Mouse (Mus musculus) small intestine, adult 2 months (tissue): Measurements from ENCODE around the gene Cers6.

Experiments
- CTCF ChIP-seq: fragments of 200-500 bp; IDR thresholded peaks from 2 replicates; pipeline ENCODE4 v1.5.1; 2012; ENCODE audit warnings: low read depth, mild to moderate bottlenecking, control low read depth, inconsistent platforms, low read length, moderate library complexity, mixed read lengths; ENCODE audit not compliant: insufficient replicate concordance, insufficient read length; ENCODE audit errors: extremely low read depth
- POLR2A ChIP-seq: fragments of 200-500 bp; IDR thresholded peaks from 2 replicates; pipeline ENCODE4 v1.6.1; 2012; ENCODE audit warnings: low read depth, mild to moderate bottlenecking, control low read depth, inconsistent platforms, low read length, moderate library complexity

DNA sequence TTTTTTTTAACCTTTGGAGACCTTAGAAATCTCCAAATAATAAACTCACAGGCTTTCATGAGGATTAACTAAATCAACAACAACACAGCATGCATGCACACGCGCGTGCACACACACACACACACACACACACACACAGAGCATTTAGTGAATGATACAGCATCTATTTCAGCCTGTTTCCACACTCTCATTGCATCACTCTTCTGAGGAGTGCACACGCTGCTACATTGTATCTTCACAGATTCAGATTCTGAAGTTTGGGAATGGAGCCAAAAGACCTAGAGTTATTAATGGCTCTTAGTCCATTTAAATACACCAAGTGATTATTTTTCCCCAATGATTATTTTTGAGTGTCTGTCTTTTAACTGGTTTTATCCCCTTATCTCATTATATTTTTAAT, 75.5 kb downstream of the Cers6 start:
- TF ChIP-seq POLR2A: no peak
- TF ChIP-seq CTCF: no peak
